Mouse (Mus musculus): ENCODE data around the gene Cxadr.

Cxadr gene

GRCm38 (mm10) chr16:78301183-78301830 is at the start of gene Cxadr:
Cxadr (plus strand) TSS chr16:78301489.
- DNase-seq (ENCODE audit: low spot score in 2 of 2) = peak; percentile 82 to 85

DNA sequence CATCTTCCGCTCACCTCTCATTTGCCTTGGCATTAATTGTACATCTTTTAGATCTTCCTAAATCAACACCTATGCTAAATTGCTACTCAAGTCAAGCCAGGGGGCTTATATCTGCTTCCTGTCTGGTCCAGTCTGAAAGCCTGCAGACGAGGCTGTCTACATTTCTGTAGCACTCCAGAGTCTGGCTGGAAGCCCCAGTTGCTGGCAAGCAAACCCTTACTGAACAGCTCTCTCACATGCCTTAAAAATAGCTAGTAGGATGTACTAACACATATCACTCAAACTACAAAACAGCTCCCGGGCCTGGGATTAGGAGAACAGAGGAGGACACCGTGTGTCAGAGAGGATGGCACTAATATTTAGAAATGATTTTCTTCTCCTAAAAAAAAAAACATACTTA is 42.3 kb upstream of the Cxadr start:
- peak in 1 of 2 experiments; percentile 31 for DNase-seq (ENCODE audit: low spot score in 2 of 2)

DNA sequence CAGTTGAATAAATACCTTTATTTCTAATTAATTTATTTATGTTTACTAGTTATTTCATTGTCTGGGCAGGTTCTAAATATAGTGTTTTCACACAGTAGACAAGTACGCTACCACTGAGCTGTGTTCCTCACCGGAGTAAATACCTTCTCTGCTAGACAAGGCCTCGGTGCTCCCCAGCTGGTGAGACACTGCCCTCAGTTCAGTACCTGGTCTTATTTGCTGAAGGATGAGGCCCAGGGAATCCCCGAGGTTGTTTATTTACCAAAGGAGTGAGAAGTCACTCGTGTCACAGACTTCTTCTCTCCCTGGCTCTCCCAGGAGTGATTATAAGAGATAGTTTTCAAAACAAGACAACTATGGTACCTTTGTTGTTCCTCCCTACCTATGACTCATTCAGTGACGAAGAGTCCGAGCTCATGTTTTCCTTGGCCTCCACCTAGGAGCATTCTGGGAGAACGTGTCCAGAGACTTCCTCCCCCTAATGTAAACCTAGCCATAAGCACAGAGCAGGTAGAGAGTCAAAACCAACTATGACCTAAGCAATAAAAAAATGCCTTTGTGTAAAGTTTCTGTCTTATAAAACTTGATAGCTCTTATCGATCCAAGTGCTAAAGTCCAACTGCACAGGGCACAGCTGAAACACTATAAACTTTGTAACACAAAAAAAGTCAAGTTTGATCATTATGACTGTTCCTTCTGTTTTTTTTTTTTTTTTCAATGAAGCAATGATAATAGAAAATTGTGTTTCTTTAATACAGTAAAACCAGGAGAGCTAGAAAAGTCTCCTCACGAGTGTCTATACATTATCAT is 41.0 kb upstream of the Cxadr start:
- no peak for DNase-seq (ENCODE audit: low spot score in 2 of 2)

GRCm38 (mm10) chr16:78261520-78261919 is 39.8 kb upstream of the Cxadr start:
- no peak for DNase-seq (ENCODE audit: low spot score in 2 of 2)

- DNase-seq (ENCODE audit: low spot score in 2 of 2) = no peak
Observed at GRCm38 (mm10) chr16:78264442-78265150, 36.7 kb upstream of the Cxadr start.

GRCm38 (mm10) chr16:78265151-78265590 is 36.1 kb upstream of the Cxadr start:
- peak; percentile 27 to 41 for DNase-seq (ENCODE audit: low spot score in 2 of 2)

DNA sequence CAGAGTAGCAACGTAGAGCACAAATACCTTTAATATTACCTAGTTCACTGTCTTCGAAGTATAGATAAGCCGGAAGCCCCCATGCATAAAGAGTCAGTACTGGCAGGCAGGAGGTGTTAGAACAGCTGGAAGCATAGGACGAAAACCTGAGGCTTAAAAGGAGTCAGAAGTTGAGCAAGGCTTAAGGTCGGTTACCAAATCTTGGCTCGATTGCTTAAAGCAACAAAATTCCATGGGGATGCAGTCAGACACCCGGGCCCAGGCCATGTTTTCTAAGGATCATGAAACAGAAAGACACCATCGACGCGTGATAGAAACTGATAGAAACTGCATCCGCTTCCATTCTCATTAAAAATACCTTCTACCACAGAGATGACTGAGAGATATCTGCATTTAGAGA is 35.5 kb upstream of the Cxadr start:
- DNase-seq (ENCODE audit: low spot score in 2 of 2) = no peak

DNA sequence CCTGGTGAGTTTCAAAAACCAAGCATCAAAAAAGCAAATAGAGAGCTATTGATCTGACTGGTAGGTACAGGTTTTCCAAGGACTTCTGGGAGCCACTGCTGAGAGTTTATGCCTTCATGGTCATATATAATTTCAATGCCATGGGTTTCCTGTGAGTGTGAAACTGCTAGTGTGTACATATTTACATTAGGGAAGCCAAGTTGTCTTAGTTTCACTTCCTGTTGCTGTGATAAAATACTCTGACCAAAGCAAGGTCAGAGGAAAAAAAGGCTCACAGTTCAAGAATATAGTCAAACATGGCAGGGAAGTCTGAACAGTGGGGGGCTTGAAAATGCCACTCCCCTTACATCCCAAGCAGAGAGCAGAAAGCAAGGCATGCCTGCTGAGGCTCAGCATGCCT is 33.8 kb upstream of the Cxadr start:
- no peak for DNase-seq (ENCODE audit: low spot score in 2 of 2)

GRCm38 (mm10) chr16:78268167-78268566 is 33.1 kb upstream of the Cxadr start:
- no peak for DNase-seq (ENCODE audit: low spot score in 2 of 2)

DNA sequence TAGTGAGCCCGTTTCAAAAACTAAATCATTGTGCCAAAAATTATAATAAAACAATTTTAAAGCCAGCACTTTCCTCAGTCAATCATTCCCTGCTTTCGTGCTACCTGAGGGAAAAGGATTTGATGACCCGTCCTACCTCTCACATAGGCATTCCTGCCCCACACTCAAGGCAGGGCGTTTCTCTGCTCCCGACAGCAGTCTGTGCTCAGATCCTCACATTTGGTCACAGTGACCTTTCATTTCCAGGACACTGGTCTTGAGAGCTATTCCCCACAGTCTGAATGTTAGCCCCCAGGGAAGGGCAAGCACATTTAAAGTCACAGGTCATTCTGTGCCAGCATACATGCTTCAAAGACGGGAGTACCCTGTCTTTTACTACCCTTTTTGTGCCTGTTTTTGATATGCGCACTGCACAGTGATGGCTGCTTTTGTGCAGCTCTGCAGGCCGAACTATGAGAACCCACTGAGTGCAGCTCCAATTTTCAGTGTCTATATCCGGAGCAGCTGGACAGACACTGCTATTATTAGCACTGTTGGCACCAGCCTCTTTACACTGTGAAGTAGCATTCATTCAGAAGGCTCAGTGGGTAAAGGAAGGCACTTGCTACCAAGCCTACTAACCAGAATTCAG is 26.3 kb upstream of the Cxadr start:
- DNase-seq (ENCODE audit: low spot score in 2 of 2) = peak in 1 of 2 experiments; percentile 32

DNA sequence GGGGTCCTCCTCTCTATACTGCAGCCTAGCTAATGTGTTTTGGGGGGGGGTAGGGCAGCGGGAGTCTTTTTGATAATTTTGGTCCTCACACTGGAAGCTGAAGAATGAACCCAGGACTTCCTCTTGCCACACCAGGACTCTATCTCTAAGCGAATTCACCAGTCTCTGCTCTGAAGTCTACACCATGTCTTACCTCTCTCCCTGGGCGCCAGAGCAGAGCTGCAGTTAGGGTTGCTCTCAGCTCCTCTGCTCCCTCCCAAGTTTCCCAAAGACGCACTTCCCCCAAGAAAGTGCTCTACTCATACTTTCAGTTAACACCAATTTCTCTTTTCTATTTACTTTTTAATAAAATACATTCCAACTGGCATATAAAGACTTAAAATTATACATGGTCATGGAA is 23.7 kb upstream of the Cxadr start:
- no peak for DNase-seq (ENCODE audit: low spot score in 2 of 2)

DNA sequence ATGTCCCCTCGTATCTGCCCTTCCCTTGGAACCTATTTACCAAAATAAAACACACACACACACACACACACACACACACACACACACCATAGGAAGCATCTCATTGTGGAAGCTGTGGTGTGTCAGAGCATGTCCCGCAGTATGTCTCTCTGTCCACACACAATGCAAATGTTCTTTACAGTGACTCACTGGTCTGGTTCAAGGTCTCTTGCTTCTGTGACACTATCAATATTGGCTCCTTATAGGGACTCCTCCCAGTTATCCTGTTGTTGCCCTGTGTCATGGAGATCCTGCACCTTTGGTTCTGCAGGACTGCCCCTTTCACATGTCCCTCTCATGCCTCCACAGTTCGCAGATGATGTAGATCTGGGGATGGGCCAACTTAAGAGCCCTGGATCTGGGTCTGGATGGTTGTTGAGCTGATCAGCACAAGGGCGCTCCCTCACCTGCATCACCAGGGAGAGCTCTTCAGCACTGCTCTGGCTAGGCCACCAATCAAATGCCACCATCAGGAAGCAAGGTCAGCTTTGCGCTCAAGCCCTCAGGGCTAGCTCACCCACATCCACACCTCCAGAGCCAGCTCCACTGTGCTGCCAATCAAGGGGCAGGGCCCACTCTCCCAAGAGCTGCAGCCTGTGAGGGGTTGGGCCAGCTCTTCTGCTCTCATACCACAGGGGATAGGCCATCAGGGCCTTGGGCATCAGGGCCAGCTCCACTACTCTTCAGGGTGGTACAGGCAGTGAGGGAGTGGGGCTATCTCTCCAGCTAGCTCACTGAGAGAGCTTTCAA is 21.0 kb upstream of the Cxadr start:
- DNase-seq (ENCODE audit: low spot score in 2 of 2) = no peak

GRCm38 (mm10) chr16:78283231-78283630 is 18.1 kb upstream of the Cxadr start:
- DNase-seq (ENCODE audit: low spot score in 2 of 2) = no peak

- no peak for DNase-seq (ENCODE audit: low spot score in 2 of 2)
Observed at GRCm38 (mm10) chr16:78294051-78294450, 7.2 kb upstream of the Cxadr start.

DNA sequence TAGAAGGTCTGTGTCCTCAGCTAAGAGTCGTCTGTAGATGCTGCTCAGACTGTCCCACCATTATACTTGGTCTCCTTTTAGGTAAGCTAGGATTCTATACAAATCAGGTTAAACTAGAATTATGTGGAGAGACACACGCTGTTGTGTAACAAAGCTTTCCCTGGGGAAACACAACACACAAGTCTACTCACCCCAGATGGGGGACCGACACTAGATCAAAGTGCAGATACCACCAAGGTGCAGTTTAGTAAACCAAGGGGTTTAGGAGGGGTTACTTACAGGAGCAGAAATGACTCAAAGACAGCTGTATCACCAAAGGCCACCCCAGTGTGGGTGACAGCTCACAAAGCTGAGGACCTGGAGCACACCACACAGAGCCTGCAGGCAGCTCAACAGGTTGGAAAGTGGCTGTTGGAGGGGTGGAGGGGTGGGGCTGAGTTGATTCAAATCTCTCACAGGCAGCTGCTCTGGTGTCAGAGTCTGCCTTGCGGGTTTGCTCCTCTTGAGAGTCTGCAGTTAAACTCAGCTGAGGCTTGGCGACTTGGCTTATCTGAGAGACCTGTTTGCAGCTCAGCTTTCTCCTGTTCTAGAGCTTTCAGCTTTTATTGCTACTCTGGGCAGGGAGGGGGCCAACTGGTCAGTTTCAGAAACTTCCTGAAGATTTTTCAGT is 6.5 kb upstream of the Cxadr start:
- no peak for DNase-seq (ENCODE audit: low spot score in 2 of 2)

DNA sequence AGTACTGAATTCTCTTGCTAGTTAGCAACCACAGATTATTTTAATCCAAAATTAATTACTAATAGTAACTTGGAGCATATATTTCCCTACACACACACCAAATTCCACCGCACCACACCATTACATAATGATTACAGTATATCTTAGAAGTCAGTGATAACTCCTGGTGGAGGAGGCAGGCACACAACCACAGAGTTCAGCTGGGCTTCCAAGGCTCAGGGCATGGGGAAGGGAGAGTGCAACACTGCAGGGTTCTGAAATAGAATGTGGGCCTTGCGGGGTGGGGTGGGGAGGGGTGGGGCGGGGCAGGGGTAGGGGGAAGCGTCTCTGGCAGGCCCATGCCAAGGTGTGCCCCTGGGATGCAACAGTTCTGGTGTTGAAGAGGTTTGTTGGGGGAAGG is 5.7 kb upstream of the Cxadr start:
- no peak for DNase-seq (ENCODE audit: low spot score in 2 of 2)

DNA sequence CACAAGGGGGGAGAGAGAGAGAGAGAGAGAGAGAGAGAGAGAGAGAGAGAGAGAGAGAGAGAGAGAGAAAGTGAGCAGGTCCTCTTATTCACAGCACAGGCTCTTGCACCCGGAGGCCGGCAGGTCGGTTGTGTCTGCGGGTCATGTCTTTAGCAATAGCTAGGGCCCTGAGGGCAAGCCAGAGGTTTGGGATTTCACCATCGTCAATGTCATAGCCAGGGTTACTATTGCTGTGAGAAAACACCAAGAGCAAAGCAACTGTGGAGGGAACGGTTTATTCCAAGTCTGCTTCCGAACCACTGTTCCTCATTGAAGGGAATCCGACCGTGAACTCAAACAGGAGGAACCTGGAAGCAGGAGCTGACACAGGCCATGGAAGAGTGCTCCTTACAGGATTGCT is 5.2 kb upstream of the Cxadr start:
- no peak for DNase-seq (ENCODE audit: low spot score in 2 of 2)

DNA sequence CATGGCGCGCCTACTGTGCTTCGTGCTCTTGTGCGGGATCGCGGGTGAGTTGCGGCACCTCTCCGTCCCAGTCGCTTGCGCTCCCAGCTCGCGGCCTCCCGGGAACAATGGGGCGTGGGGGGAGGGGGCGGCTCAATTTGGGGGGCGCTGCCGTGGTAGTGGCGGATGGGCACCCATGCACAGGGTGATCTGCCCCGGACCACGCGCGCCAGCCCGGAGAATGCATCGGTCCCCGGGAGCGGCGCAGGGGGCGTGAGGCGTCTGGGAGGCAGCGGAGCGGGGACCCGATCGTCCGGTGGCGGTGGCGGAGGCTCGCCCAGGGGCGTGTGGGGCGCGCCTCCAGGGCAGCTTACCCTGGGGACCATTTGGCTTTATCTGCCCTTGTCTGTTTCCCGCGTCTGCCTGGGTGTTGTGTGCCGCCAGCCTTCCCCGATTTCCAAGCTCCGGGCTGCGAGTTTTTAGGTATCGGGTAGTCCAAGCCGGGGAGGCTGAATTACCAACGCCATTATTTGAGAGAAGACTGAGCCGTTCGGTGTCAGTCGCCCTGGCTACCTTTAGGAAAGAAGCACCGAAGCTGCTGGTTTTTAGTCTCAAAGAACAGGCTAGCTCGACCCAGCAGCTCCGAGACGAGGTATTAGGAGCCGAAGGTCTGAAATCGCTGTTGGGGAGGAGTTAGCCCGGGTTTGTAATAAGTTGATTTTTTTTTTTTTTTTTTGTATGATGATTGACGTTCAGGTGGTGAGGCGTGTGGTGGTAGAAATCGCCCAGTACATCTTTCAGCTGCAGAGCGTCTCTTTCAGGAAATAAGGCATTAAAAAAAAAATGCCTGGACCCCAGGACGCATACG is 765 bp downstream of the Cxadr start:
- DNase-seq (ENCODE audit: low spot score in 2 of 2) = no peak

DNA sequence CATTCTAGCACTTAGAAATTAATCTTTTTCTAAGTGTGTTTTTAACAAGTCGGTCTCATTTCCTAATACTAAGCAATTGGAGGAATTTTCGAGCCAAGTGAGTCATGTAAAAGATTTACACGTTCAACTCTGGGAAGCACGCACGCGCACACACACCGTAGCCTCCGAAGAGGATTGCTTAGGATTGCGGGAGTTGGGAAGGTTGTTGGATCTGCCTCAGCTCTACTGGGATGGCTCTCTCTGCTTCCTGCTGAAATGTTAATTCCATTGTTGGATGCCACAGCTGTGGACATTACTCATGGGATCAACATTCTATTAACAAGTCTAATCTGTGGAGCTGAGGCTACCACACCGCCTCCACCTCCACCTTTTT is 1.4 kb downstream of the Cxadr start:
- peak; percentile 39 to 40 for DNase-seq (ENCODE audit: low spot score in 2 of 2)

DNA sequence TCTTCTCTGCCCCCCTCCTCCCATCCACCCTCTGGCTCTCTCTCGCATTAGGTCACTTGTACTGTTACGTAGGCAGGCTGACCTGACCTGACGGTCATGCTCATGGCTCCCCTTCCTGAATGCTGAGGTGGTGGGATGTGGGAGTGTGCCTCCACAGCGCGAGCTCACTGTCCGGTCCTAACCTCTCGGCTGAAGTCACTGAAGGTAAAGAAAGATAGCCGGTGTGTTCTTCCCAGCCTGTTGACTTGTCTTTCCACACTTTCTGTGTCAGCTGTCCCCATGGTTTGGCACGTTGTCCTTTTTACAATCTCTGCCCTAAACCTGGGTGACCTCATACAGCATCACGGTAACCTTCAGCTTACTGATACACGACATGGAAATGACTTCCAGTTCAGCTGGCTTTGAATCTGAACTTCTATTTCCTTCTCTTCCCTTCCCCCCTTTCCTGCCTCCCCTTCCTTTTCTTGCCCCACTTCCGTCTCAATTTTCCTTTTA is 4.4 kb downstream of the Cxadr start:
- DNase-seq (ENCODE audit: low spot score in 2 of 2) = no peak
